Mouse (Mus musculus) duodenum, adult 2 months (tissue): ENCODE data around the gene Gal. TPM values are rescaled to one million over a fixed set of nuclear protein-coding genes. Genes with fewer than 3 reads are reported as not detected.

ENCODE experiments used
- polyA plus RNA-seq: library from polyadenylated mRNA; depleted of rRNA; stranded (reverse); fragments of >200 nt; gene quantifications from 2 replicates; pipeline ENCODE4 v1.2.3, GENCODE M21; 2012; ENCODE audit warnings: low replicate concordance; rRNA removed

Gal gene
- polyA plus RNA-seq: 14.3 and 16.9 TPM in 2 replicates

GRCm38 (mm10) chr19:3414268-3414733 lies at the start of gene Gal:
Gene Gal, minus strand, starts transcription at chr19:3414544.

GRCm38 (mm10) chr19:3388629-3389057 lies 25.7 kb downstream of the Gal start, which contains the start of gene Tesmin:
Gene Tesmin, plus strand, starts transcription at chr19:3388857.

Other genes with a start within 250 kb of the Gal start
- gene Mrpl21, start 131.6 kb downstream of the Gal start, polyA plus RNA-seq: 40.3 and 63.7 TPM in 2 replicates
- gene Ighmbp2, start 131.5 kb downstream of the Gal start, polyA plus RNA-seq: 4.2 and 4.4 TPM in 2 replicates
- 64.0 and 156 TPM in 2 replicates for gene Cpt1a, start 92.2 kb downstream of the Gal start, polyA plus RNA-seq
- 0.05 and 0.34 TPM in 2 replicates for gene Tesmin, start 25.7 kb downstream of the Gal start, polyA plus RNA-seq
- 49.9 and 52.2 TPM in 2 replicates for gene Ppp6r3, start 161.2 kb upstream of the Gal start, polyA plus RNA-seq